Mouse (Mus musculus): ENCODE measurements around the gene Aig1.
A peak's percentile ranks its signal among the peaks of the same experiment; 100 is the strongest.
"Not testable (repeated sequence)": the region's sequence is repeated elsewhere in the genome, so short reads cannot be mapped to it uniquely, and the experiment has no call there.

The Aig1 gene

GRCm38 (mm10) chr10:13868371-13869321 is at the start of gene Aig1:
Aig1 (minus strand) TSS chr10:13868980.
- peak; percentile 38 to 70 for DNase-seq (ENCODE audit: low spot score in 2 of 2)

GRCm38 (mm10) chr10:13916645-13917342 is 48.0 kb upstream of the Aig1 start:
- DNase-seq (ENCODE audit: low spot score in 2 of 2): peak in 1 of 2 experiments; percentile 25

- no peak for DNase-seq (ENCODE audit: low spot score in 2 of 2)
These were observed 46.4 kb upstream of the Aig1 start for GRCm38 (mm10) chr10:13915211-13915610.

GRCm38 (mm10) chr10:13913689-13914088 is 44.9 kb upstream of the Aig1 start:
- DNase-seq (ENCODE audit: low spot score in 2 of 2): no peak

GRCm38 (mm10) chr10:13906261-13906741 is 37.5 kb upstream of the Aig1 start:
- no peak for DNase-seq (ENCODE audit: low spot score in 2 of 2)

- DNase-seq (ENCODE audit: low spot score in 2 of 2): no peak
These were observed 36.8 kb upstream of the Aig1 start for GRCm38 (mm10) chr10:13905618-13906017.

- DNase-seq (ENCODE audit: low spot score in 2 of 2): not testable (repeated sequence)
These were observed 24.0 kb upstream of the Aig1 start for GRCm38 (mm10) chr10:13892762-13893161.

GRCm38 (mm10) chr10:13882975-13883875 is 14.4 kb upstream of the Aig1 start:
- DNase-seq (ENCODE audit: low spot score in 2 of 2): no peak

- DNase-seq (ENCODE audit: low spot score in 2 of 2): no peak
These were observed 13.7 kb upstream of the Aig1 start for GRCm38 (mm10) chr10:13882490-13882889.

- DNase-seq (ENCODE audit: low spot score in 2 of 2): no peak
These were observed 9.9 kb upstream of the Aig1 start for GRCm38 (mm10) chr10:13878696-13879095.

GRCm38 (mm10) chr10:13875038-13875420 is 6.2 kb upstream of the Aig1 start:
- DNase-seq (ENCODE audit: low spot score in 2 of 2): no peak

- DNase-seq (ENCODE audit: low spot score in 2 of 2): no peak
These were observed 5.7 kb upstream of the Aig1 start for GRCm38 (mm10) chr10:13874301-13875037.

- DNase-seq (ENCODE audit: low spot score in 2 of 2): no peak
These were observed 1.8 kb upstream of the Aig1 start for GRCm38 (mm10) chr10:13870531-13870930.

- DNase-seq (ENCODE audit: low spot score in 2 of 2): no peak
These were observed 699 bp upstream of the Aig1 start for GRCm38 (mm10) chr10:13869322-13870035.

GRCm38 (mm10) chr10:13866391-13866790 is 2.4 kb downstream of the Aig1 start:
- DNase-seq (ENCODE audit: low spot score in 2 of 2): no peak

- DNase-seq (ENCODE audit: low spot score in 2 of 2): peak; percentile 42 to 58
These were observed 7.5 kb downstream of the Aig1 start for GRCm38 (mm10) chr10:13861115-13861909.

GRCm38 (mm10) chr10:13856438-13856837 is 12.3 kb downstream of the Aig1 start:
- no peak for DNase-seq (ENCODE audit: low spot score in 2 of 2)

- no peak for DNase-seq (ENCODE audit: low spot score in 2 of 2)
These were observed 12.8 kb downstream of the Aig1 start for GRCm38 (mm10) chr10:13855969-13856368.

GRCm38 (mm10) chr10:13855111-13855510 is 13.7 kb downstream of the Aig1 start:
- DNase-seq (ENCODE audit: low spot score in 2 of 2): no peak
